Mouse (Mus musculus): Measurements from ENCODE around the gene Slc3a2.

- TF ChIP-seq POLR2A (IDR thresholded peaks at IDR 0.05; ENCODE audit: insufficient read depth, low read depth, low read length), result no peak
- no peak for TF ChIP-seq CTCF (IDR thresholded peaks at IDR 0.05)
- TF ChIP-seq EP300 (IDR thresholded peaks at IDR 0.05; ENCODE audit: insufficient read depth, low read depth, low read length), result no peak
These were observed 591 bp upstream of the Slc3a2 start for GRCm38 (mm10) chr19:8723574-8724346.
